Mouse (Mus musculus): ENCODE measurements at regions not wholly inside any gene's neighbourhood (a gene's known extent, or its start where the extent isn't known, plus 50 kb on each side); places are given as distances from the start of the nearest gene placed in this dataset.

DNA sequence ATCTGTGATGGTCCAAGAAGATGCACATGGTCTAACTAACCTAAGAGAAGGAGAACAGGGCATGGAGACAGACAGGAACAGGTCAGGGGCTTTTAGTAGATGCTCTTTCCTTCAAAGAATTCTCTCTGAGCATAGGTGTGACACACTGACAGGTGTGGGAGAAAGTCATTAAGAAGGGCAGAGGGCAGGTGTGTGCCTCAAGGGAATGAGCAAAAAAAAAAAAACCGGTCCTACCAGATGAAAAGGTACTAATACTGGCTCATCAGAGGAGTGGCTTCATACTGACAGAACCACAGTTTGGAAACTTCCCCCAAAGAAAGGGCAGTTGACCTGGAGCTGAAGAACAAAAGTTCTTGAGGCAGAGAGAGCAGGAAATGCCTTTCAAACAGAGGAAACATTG, 105.3 kb upstream of the Stx16 start:
- Histone ChIP-seq H3K4me1 (ENCODE audit: control insufficient read depth, insufficient read depth, low read length) (no peaks in the 10 kb centered on the region), H3K36me3 (ENCODE audit: control insufficient read depth, insufficient read depth, low read length) (no peaks in the 10 kb centered on the region), H3K4me2 (ENCODE audit: low read depth, low read length) (no peak overlapping the region), H3K27me3 (replicated peaks; ENCODE audit: control insufficient read depth, insufficient read depth, low read length) (no peaks in the 10 kb centered on the region), H3K4me3 (ENCODE audit: low read depth, low read length) (no peak overlapping the region), H3K9me3 (ENCODE audit: control insufficient read depth, low read length) (peaks cover 14% of the 10 kb centered on the region; the same call in 1 of the 2 replicates), H3K27ac (replicated peaks; ENCODE audit: low read depth, low read length) (no peak overlapping the region), H3K9ac (ENCODE audit: low read depth, low read length) (no peak overlapping the region)
- DNase-seq (ENCODE audit: low spot score): no peak
- WGBS: 50% methylated on average over 1 of the region's 1 CpGs
- ATAC-seq (ENCODE audit: low read depth): no peak

GRCm38 (mm10) chr2:173976314-173977053, 99.6 kb upstream of the Stx16 start:
- no peak for DNase-seq (ENCODE audit: low spot score)
- ATAC-seq (ENCODE audit: low read depth): no peak
- Histone ChIP-seq H3K9me3 (ENCODE audit: control insufficient read depth, low read length) (peaks cover 14% of the 10 kb centered on the region; the same call in 1 of the 2 replicates), H3K9ac (ENCODE audit: low read depth, low read length) (no peak overlapping the region), H3K4me2 (ENCODE audit: low read depth, low read length) (no peak overlapping the region), H3K27ac (replicated peaks; ENCODE audit: low read depth, low read length) (no peak overlapping the region), H3K36me3 (ENCODE audit: control insufficient read depth, insufficient read depth, low read length) (no peaks in the 10 kb centered on the region), H3K4me3 (ENCODE audit: low read depth, low read length) (no peak overlapping the region), H3K4me1 (ENCODE audit: control insufficient read depth, insufficient read depth, low read length) (peaks cover 3% of the 10 kb centered on the region; the same call in 1 of the 2 replicates), H3K27me3 (replicated peaks; ENCODE audit: control insufficient read depth, insufficient read depth, low read length) (no peaks in the 10 kb centered on the region)
- WGBS: 43% methylated on average over 4 of the region's 4 CpGs

DNA sequence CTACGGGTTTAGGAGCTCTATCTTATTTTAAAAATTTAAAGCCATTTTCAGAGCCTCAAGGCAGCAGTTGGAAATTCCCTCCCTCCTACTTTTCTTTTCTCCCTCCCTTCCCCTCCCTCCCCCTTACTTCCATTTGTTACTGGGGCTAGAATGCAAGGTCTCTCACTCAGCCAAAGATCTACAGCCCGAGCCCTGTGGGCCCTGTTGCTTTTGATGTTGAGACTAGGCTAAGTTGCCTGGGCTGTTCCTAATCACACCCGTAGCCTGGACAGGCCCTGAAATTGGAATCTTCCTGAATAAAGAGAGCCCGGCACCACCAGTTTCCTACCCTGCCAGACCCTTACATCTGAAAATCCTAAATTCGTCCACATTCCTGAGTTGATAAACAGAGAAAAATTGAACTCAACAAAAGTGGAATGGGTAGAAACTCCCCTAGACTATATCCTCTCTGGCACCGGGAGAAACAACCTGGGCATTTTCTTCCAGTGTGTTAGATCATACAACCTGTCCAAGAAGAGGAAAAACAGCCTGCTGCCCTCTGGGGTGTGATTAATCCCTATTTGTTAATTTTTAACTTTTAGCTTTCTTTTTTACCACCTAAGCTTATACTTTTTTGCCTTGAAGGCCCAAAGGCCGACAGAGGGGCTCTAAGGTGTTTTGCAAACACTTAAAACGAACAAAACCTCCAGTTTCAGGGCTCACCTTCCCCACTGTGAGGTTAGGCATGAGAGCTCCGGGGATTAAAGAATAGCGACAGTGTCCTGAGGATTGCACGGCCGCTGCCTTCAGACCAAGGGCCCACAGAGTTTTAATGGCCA, 98.7 kb upstream of the Stx16 start:
- Histone ChIP-seq H3K27me3 (replicated peaks; ENCODE audit: control insufficient read depth, insufficient read depth, low read length) (no peaks in the 10 kb centered on the region), H3K4me2 (ENCODE audit: low read depth, low read length) (no peak overlapping the region), H3K4me3 (ENCODE audit: low read depth, low read length) (no peak overlapping the region), H3K9me3 (ENCODE audit: control insufficient read depth, low read length) (peaks cover 14% of the 10 kb centered on the region; the same call in 1 of the 2 replicates), H3K36me3 (ENCODE audit: control insufficient read depth, insufficient read depth, low read length) (no peaks in the 10 kb centered on the region), H3K9ac (ENCODE audit: low read depth, low read length) (no peak overlapping the region), H3K27ac (replicated peaks; ENCODE audit: low read depth, low read length) (no peak overlapping the region), H3K4me1 (ENCODE audit: control insufficient read depth, insufficient read depth, low read length) (peaks cover 3% of the 10 kb centered on the region; the same call in 1 of the 2 replicates)
- WGBS: 20% methylated on average over 12 of the region's 12 CpGs
- DNase-seq (ENCODE audit: low spot score): no peak
- no peak for ATAC-seq (ENCODE audit: low read depth)

DNA sequence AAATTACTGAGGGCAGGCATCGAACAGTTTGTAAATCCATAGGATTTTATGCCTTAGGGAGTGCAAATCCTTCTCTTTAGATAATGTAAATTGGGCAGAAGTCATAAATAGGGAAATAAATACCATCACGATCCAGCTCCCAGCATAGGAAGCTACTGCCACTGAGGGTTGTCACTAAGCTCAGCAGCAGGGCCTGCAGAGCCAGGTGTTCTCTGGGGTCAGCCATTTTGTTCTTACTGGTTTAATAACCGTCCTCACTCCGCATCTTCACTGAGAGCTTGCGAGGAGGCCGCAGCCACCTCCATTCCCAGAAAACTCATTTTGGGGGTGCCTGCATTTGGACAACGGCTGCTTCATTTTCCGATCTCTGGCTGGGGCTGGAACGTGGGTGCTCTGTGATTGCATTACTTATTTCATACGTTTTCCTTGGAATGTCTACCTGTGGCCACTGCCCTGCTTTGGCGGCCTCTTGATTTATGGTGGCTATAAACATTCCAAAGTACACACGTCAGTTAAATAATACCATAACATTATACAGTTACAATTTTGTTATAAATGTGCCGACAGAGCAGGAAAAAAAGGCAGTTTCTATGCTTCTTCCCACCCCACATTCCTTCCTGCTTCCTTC, 97.9 kb upstream of the Stx16 start:
- no peaks in the 10 kb centered on the region for H3K36me3 ChIP-seq (ENCODE audit: control insufficient read depth, insufficient read depth, low read length)
- H3K4me1 ChIP-seq (ENCODE audit: control insufficient read depth, insufficient read depth, low read length): peaks cover 3% of the 10 kb centered on the region; the same call in 1 of the 2 replicates
- H3K4me2 ChIP-seq (ENCODE audit: low read depth, low read length): no peak overlapping the region
- H3K27ac ChIP-seq (replicated peaks; ENCODE audit: low read depth, low read length): no peak overlapping the region
- no peak overlapping the region for H3K4me3 ChIP-seq (ENCODE audit: low read depth, low read length)
- 63% methylated on average over 13 of the region's 13 CpGs for WGBS
- H3K9ac ChIP-seq (ENCODE audit: low read depth, low read length): no peak overlapping the region
- H3K9me3 ChIP-seq (ENCODE audit: control insufficient read depth, low read length): peaks cover 14% of the 10 kb centered on the region; the same call in 1 of the 2 replicates
- no peak for DNase-seq (ENCODE audit: low spot score)
- ATAC-seq (ENCODE audit: low read depth): no peak
- no peaks in the 10 kb centered on the region for H3K27me3 ChIP-seq (replicated peaks; ENCODE audit: control insufficient read depth, insufficient read depth, low read length)

GRCm38 (mm10) chr2:173981036-173981435, 95.1 kb upstream of the Stx16 start:
- DNase-seq (ENCODE audit: low spot score) (no peak), ATAC-seq (ENCODE audit: low read depth) (no peak)
- Histone ChIP-seq H3K4me2 (ENCODE audit: low read depth, low read length) (no peak overlapping the region), H3K9me3 (ENCODE audit: control insufficient read depth, low read length) (no peaks in the 10 kb centered on the region), H3K36me3 (ENCODE audit: control insufficient read depth, insufficient read depth, low read length) (no peaks in the 10 kb centered on the region), H3K27ac (replicated peaks; ENCODE audit: low read depth, low read length) (no peak overlapping the region), H3K4me1 (ENCODE audit: control insufficient read depth, insufficient read depth, low read length) (peaks cover 3% of the 10 kb centered on the region; the same call in 1 of the 2 replicates), H3K4me3 (ENCODE audit: low read depth, low read length) (no peak overlapping the region), H3K9ac (ENCODE audit: low read depth, low read length) (no peak overlapping the region), H3K27me3 (replicated peaks; ENCODE audit: control insufficient read depth, insufficient read depth, low read length) (no peaks in the 10 kb centered on the region)
- WGBS: 82% methylated on average over 9 of the region's 9 CpGs

DNA sequence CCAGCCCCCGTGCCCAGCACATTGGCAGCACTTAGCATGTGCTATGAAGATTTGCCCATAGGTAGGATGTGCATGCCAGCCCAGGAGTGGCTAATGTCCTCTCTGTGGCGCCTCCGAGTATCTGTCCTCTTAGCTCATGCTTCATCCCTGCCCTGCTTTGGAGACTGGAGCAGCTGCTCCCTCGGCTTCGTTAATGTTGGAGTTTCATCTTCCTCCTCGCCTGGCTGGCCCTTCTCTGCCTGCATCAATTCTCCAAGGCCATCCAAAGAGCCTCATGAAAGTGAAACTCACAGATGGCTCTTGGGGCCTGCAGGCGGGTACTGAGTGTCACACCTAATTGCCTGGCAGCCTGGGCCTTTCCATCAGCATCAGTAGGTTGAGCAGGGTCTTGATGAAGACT, 88.6 kb upstream of the Stx16 start:
- Histone ChIP-seq H3K4me3 (ENCODE audit: low read depth, low read length) (no peak overlapping the region), H3K36me3 (ENCODE audit: control insufficient read depth, insufficient read depth, low read length) (no peaks in the 10 kb centered on the region), H3K9ac (ENCODE audit: low read depth, low read length) (no peak overlapping the region), H3K27ac (replicated peaks; ENCODE audit: low read depth, low read length) (no peak overlapping the region), H3K27me3 (replicated peaks; ENCODE audit: control insufficient read depth, insufficient read depth, low read length) (no peaks in the 10 kb centered on the region), H3K4me1 (ENCODE audit: control insufficient read depth, insufficient read depth, low read length) (no peaks in the 10 kb centered on the region), H3K9me3 (ENCODE audit: control insufficient read depth, low read length) (no peaks in the 10 kb centered on the region), H3K4me2 (ENCODE audit: low read depth, low read length) (no peak overlapping the region)
- DNase-seq (ENCODE audit: low spot score): no peak
- no peak for ATAC-seq (ENCODE audit: low read depth)
- 82% methylated on average over 7 of the region's 7 CpGs for WGBS

- 80% methylated on average over 8 of the region's 8 CpGs for WGBS
- DNase-seq (ENCODE audit: low spot score) (no peak), ATAC-seq (ENCODE audit: low read depth) (no peak)
- no peaks in the 10 kb centered on the region for H3K4me1 ChIP-seq (ENCODE audit: control insufficient read depth, insufficient read depth, low read length)
- H3K4me2 ChIP-seq (ENCODE audit: low read depth, low read length): no peak overlapping the region
- no peaks in the 10 kb centered on the region for H3K36me3 ChIP-seq (ENCODE audit: control insufficient read depth, insufficient read depth, low read length)
- H3K4me3 ChIP-seq (ENCODE audit: low read depth, low read length): no peak overlapping the region
- no peaks in the 10 kb centered on the region for H3K9me3 ChIP-seq (ENCODE audit: control insufficient read depth, low read length)
- no peak overlapping the region for H3K9ac ChIP-seq (ENCODE audit: low read depth, low read length)
- H3K27ac ChIP-seq (replicated peaks; ENCODE audit: low read depth, low read length): no peak overlapping the region
- H3K27me3 ChIP-seq (replicated peaks; ENCODE audit: control insufficient read depth, insufficient read depth, low read length): no peaks in the 10 kb centered on the region
Measured at GRCm38 (mm10) chr2:173987921-173988320, 88.2 kb upstream of the Stx16 start.

GRCm38 (mm10) chr2:173988641-173989336, 87.3 kb upstream of the Stx16 start:
- no peaks in the 10 kb centered on the region for H3K36me3 ChIP-seq (ENCODE audit: control insufficient read depth, insufficient read depth, low read length)
- ATAC-seq (ENCODE audit: low read depth) (no peak), DNase-seq (ENCODE audit: low spot score) (no peak)
- H3K27ac ChIP-seq (replicated peaks; ENCODE audit: low read depth, low read length): no peak overlapping the region
- H3K27me3 ChIP-seq (replicated peaks; ENCODE audit: control insufficient read depth, insufficient read depth, low read length): no peaks in the 10 kb centered on the region
- 80% methylated on average over 11 of the region's 11 CpGs for WGBS
- H3K9me3 ChIP-seq (ENCODE audit: control insufficient read depth, low read length): no peaks in the 10 kb centered on the region
- 0 out of 2 replicates have a peak, but pooled peaks cover 2% of the 10 kb centered on the region for H3K4me1 ChIP-seq (ENCODE audit: control insufficient read depth, insufficient read depth, low read length)
- H3K4me3 ChIP-seq (ENCODE audit: low read depth, low read length): no peak overlapping the region
- no peak overlapping the region for H3K9ac ChIP-seq (ENCODE audit: low read depth, low read length)
- H3K4me2 ChIP-seq (ENCODE audit: low read depth, low read length): no peak overlapping the region

Data from embryonic facial prominence, embryonic 14.5 days (tissue).